Mouse (Mus musculus): ENCODE data around the gene Trpc5. TPM values are rescaled to one million over a fixed set of nuclear protein-coding genes. Genes with fewer than 3 reads are reported as not detected.

The Trpc5 gene
- polyA plus RNA-seq, 1 experiment from 2014 or later: 3.4 TPM

GRCm38 (mm10) chrX:144408036-144408435 is 279.9 kb downstream of the Trpc5 start:
- H3K4me1 ChIP-seq (ENCODE audit: control insufficient read depth, insufficient read depth, low read length): no peaks in the 10 kb centered on the region
- H3K9me3 ChIP-seq (replicated peaks; ENCODE audit: control insufficient read depth, low read length, poor library complexity, severe bottlenecking): no peaks in the 10 kb centered on the region

GRCm38 (mm10) chrX:144403526-144403925 is 284.5 kb downstream of the Trpc5 start:
- Histone ChIP-seq H3K4me2 (ENCODE audit: low read length) (no peak overlapping the region), H3K27ac (ENCODE audit: low read length) (no peak overlapping the region), H3K9ac (ENCODE audit: low read depth, low read length) (no peak overlapping the region), H3K27me3 (ENCODE audit: control insufficient read depth, insufficient read depth, low read depth, low read length) (no peaks in the 10 kb centered on the region), H3K4me3 (ENCODE audit: low read depth, low read length) (no peak overlapping the region), H3K4me1 (ENCODE audit: control insufficient read depth, insufficient read depth, low read length) (no peaks in the 10 kb centered on the region), H3K9me3 (replicated peaks; ENCODE audit: control insufficient read depth, low read length, poor library complexity, severe bottlenecking) (no peaks in the 10 kb centered on the region), H3K36me3 (ENCODE audit: control insufficient read depth, insufficient read depth, low read length) (no peaks in the 10 kb centered on the region)
- peak; percentile 86 for ATAC-seq
- WGBS: 33% methylated on average over 7 of the region's 7 CpGs

More at GRCm38 (mm10) chrX:144408036-144408435, 279.9 kb downstream of the Trpc5 start:
- no peak overlapping the region for H3K27ac ChIP-seq (ENCODE audit: low read length)
- H3K4me2 ChIP-seq (ENCODE audit: low read length): no peak overlapping the region
- no peaks in the 10 kb centered on the region for H3K27me3 ChIP-seq (ENCODE audit: control insufficient read depth, insufficient read depth, low read depth, low read length)
- WGBS: 82% methylated on average over 5 of the region's 5 CpGs
- no peak overlapping the region for H3K9ac ChIP-seq (ENCODE audit: low read depth, low read length)
- ATAC-seq: no peak
- H3K4me3 ChIP-seq (ENCODE audit: low read depth, low read length): no peak overlapping the region
- no peaks in the 10 kb centered on the region for H3K36me3 ChIP-seq (ENCODE audit: control insufficient read depth, insufficient read depth, low read length)

GRCm38 (mm10) chrX:144374196-144374595 is 313.8 kb downstream of the Trpc5 start:
- Histone ChIP-seq H3K27me3 (ENCODE audit: control insufficient read depth, insufficient read depth, low read depth, low read length) (no peaks in the 10 kb centered on the region), H3K36me3 (ENCODE audit: control insufficient read depth, insufficient read depth, low read length) (no peaks in the 10 kb centered on the region), H3K4me1 (ENCODE audit: control insufficient read depth, insufficient read depth, low read length) (no peaks in the 10 kb centered on the region), H3K9me3 (replicated peaks; ENCODE audit: control insufficient read depth, low read length, poor library complexity, severe bottlenecking) (no peaks in the 10 kb centered on the region), H3K27ac (ENCODE audit: low read length) (no peak overlapping the region), H3K4me3 (ENCODE audit: low read depth, low read length) (no peak overlapping the region), H3K4me2 (ENCODE audit: low read length) (no peak overlapping the region), H3K9ac (ENCODE audit: low read depth, low read length) (no peak overlapping the region)
- WGBS: 84% methylated on average over 2 of the region's 2 CpGs
- no peak for ATAC-seq

- no peak overlapping the region for H3K27ac ChIP-seq (ENCODE audit: low read length)
- no peak overlapping the region for H3K9ac ChIP-seq (ENCODE audit: low read depth, low read length)
- H3K4me2 ChIP-seq (ENCODE audit: low read length): no peak overlapping the region
- no peak for ATAC-seq
- no peak overlapping the region for H3K4me3 ChIP-seq (ENCODE audit: low read depth, low read length)
- no peaks in the 10 kb centered on the region for H3K9me3 ChIP-seq (replicated peaks; ENCODE audit: control insufficient read depth, low read length, poor library complexity, severe bottlenecking)
- H3K27me3 ChIP-seq (ENCODE audit: control insufficient read depth, insufficient read depth, low read depth, low read length): no peaks in the 10 kb centered on the region
- no peaks in the 10 kb centered on the region for H3K4me1 ChIP-seq (ENCODE audit: control insufficient read depth, insufficient read depth, low read length)
- no peaks in the 10 kb centered on the region for H3K36me3 ChIP-seq (ENCODE audit: control insufficient read depth, insufficient read depth, low read length)
Observed at GRCm38 (mm10) chrX:144338355-144338754, 349.6 kb downstream of the Trpc5 start.

GRCm38 (mm10) chrX:144337938-144338337 is 350.0 kb downstream of the Trpc5 start:
- Histone ChIP-seq H3K4me3 (ENCODE audit: low read depth, low read length) (no peak overlapping the region), H3K4me2 (ENCODE audit: low read length) (no peak overlapping the region), H3K9me3 (replicated peaks; ENCODE audit: control insufficient read depth, low read length, poor library complexity, severe bottlenecking) (no peaks in the 10 kb centered on the region), H3K27me3 (ENCODE audit: control insufficient read depth, insufficient read depth, low read depth, low read length) (no peaks in the 10 kb centered on the region), H3K9ac (ENCODE audit: low read depth, low read length) (no peak overlapping the region), H3K27ac (ENCODE audit: low read length) (no peak overlapping the region), H3K4me1 (ENCODE audit: control insufficient read depth, insufficient read depth, low read length) (no peaks in the 10 kb centered on the region), H3K36me3 (ENCODE audit: control insufficient read depth, insufficient read depth, low read length) (no peaks in the 10 kb centered on the region)
- no peak for ATAC-seq

- Histone ChIP-seq H3K9me3 (replicated peaks; ENCODE audit: control insufficient read depth, low read length, poor library complexity, severe bottlenecking) (no peaks in the 10 kb centered on the region), H3K36me3 (ENCODE audit: control insufficient read depth, insufficient read depth, low read length) (no peaks in the 10 kb centered on the region)
- ATAC-seq: no peak
Observed at GRCm38 (mm10) chrX:144335332-144336015, 352.5 kb downstream of the Trpc5 start.

More at GRCm38 (mm10) chrX:144335332-144336015, 352.5 kb downstream of the Trpc5 start:
- Histone ChIP-seq H3K27me3 (ENCODE audit: control insufficient read depth, insufficient read depth, low read depth, low read length) (no peaks in the 10 kb centered on the region), H3K4me1 (ENCODE audit: control insufficient read depth, insufficient read depth, low read length) (no peaks in the 10 kb centered on the region), H3K4me3 (ENCODE audit: low read depth, low read length) (no peak overlapping the region), H3K4me2 (ENCODE audit: low read length) (no peak overlapping the region), H3K9ac (ENCODE audit: low read depth, low read length) (no peak overlapping the region), H3K27ac (ENCODE audit: low read length) (no peak overlapping the region)
- WGBS: 43% methylated on average over 8 of the region's 8 CpGs

Other genes with a start within 250 kb of the Trpc5 start
- 0.06 TPM in 1 of 2 replicates, not detected in the other for gene Trpc5os, start 231.6 kb downstream of the Trpc5 start, polyA plus RNA-seq (2015; fragmentation: Nextera tagmentation; extraction: Ambion mirVana)
- gene Rtl4, start 727 bp upstream of the Trpc5 start, polyA plus RNA-seq (2015; fragmentation: Nextera tagmentation; extraction: Ambion mirVana): 0.91 and 1.2 TPM in 2 replicates